Mouse (Mus musculus): ENCODE results near the gene Rdh9. TPM values are rescaled to one million over a fixed set of nuclear protein-coding genes. Genes with fewer than 3 reads are reported as not detected.

Rdh9 gene
- 71.6 TPM for polyA plus RNA-seq (2014; fragmentation: Illumina TruSeq; extraction: RNeasy Lipid Tissue Mini Kit (QIAGEN cat#74804); ENCODE audit: low read depth, low replicate concordance)

GRCm38 (mm10) chr10:127776011-127776410 lies at the start of gene Rdh9:
Rdh9 (plus strand) TSS chr10:127776386.

GRCm38 (mm10) chr10:127739083-127739660 lies 37.0 kb upstream of the Rdh9 start, which contains the start of gene Zbtb39:
Zbtb39 (plus strand) TSS chr10:127739538.

GRCm38 (mm10) chr10:127751548-127751947 lies 24.6 kb upstream of the Rdh9 start, which contains the start of gene Gpr182:
Gpr182 (minus strand) TSS chr10:127751732.

GRCm38 (mm10) chr10:127759181-127760110 lies 16.7 kb upstream of the Rdh9 start, which contains the start of the genes Rdh1 and Rdh16f1:
Rdh1 (plus strand) TSS chr10:127759721.
Rdh16f1 (plus strand) TSS chr10:127759787.

GRCm38 (mm10) chr10:127800891-127801290 lies 24.7 kb downstream of the Rdh9 start, which contains the start of gene Rdh16:
Rdh16 (plus strand) TSS chr10:127801152.

Other genes with a start within 250 kb of the Rdh9 start
- not detected for gene Nxph4, start 241.8 kb upstream of the Rdh9 start, polyA plus RNA-seq (2014; fragmentation: Illumina TruSeq; extraction: RNeasy Lipid Tissue Mini Kit (QIAGEN cat#74804); ENCODE audit: low read depth, low replicate concordance)
- gene Lrp1, start 155.2 kb upstream of the Rdh9 start, polyA plus RNA-seq (2014; fragmentation: Illumina TruSeq; extraction: RNeasy Lipid Tissue Mini Kit (QIAGEN cat#74804); ENCODE audit: low read depth, low replicate concordance), result 30.4 TPM
- 15.3 TPM for gene Stat6, start 133.4 kb upstream of the Rdh9 start, polyA plus RNA-seq (2014; fragmentation: Illumina TruSeq; extraction: RNeasy Lipid Tissue Mini Kit (QIAGEN cat#74804); ENCODE audit: low read depth, low replicate concordance)
- gene Nemp1, start 109.5 kb upstream of the Rdh9 start, polyA plus RNA-seq (2014; fragmentation: Illumina TruSeq; extraction: RNeasy Lipid Tissue Mini Kit (QIAGEN cat#74804); ENCODE audit: low read depth, low replicate concordance), result 4.2 TPM
- 1.2 TPM for gene Nab2, start 107.8 kb upstream of the Rdh9 start, polyA plus RNA-seq (2014; fragmentation: Illumina TruSeq; extraction: RNeasy Lipid Tissue Mini Kit (QIAGEN cat#74804); ENCODE audit: low read depth, low replicate concordance)
- not detected for gene Myo1a, start 71.2 kb upstream of the Rdh9 start, polyA plus RNA-seq (2014; fragmentation: Illumina TruSeq; extraction: RNeasy Lipid Tissue Mini Kit (QIAGEN cat#74804); ENCODE audit: low read depth, low replicate concordance)
- gene Tac2, start 51.9 kb upstream of the Rdh9 start, polyA plus RNA-seq (2014; fragmentation: Illumina TruSeq; extraction: RNeasy Lipid Tissue Mini Kit (QIAGEN cat#74804); ENCODE audit: low read depth, low replicate concordance), result not detected
- gene Zbtb39, start 36.8 kb upstream of the Rdh9 start, polyA plus RNA-seq (2014; fragmentation: Illumina TruSeq; extraction: RNeasy Lipid Tissue Mini Kit (QIAGEN cat#74804); ENCODE audit: low read depth, low replicate concordance), result 3.2 TPM
- 4.1 TPM for gene Gpr182, start 24.7 kb upstream of the Rdh9 start, polyA plus RNA-seq (2014; fragmentation: Illumina TruSeq; extraction: RNeasy Lipid Tissue Mini Kit (QIAGEN cat#74804); ENCODE audit: low read depth, low replicate concordance)
- gene Rdh1, start 16.7 kb upstream of the Rdh9 start, polyA plus RNA-seq (2014; fragmentation: Illumina TruSeq; extraction: RNeasy Lipid Tissue Mini Kit (QIAGEN cat#74804); ENCODE audit: low read depth, low replicate concordance), result 0.48 TPM
- gene Rdh16f1, start 16.6 kb upstream of the Rdh9 start, polyA plus RNA-seq (2014; fragmentation: Illumina TruSeq; extraction: RNeasy Lipid Tissue Mini Kit (QIAGEN cat#74804); ENCODE audit: low read depth, low replicate concordance), result 0.74 TPM
- 120 TPM for gene Rdh16, start 24.8 kb downstream of the Rdh9 start, polyA plus RNA-seq (2014; fragmentation: Illumina TruSeq; extraction: RNeasy Lipid Tissue Mini Kit (QIAGEN cat#74804); ENCODE audit: low read depth, low replicate concordance)
- not detected for gene Rdh19, start 73.5 kb downstream of the Rdh9 start, polyA plus RNA-seq (2014; fragmentation: Illumina TruSeq; extraction: RNeasy Lipid Tissue Mini Kit (QIAGEN cat#74804); ENCODE audit: low read depth, low replicate concordance)
- gene Rdh16f2, start 90.1 kb downstream of the Rdh9 start, polyA plus RNA-seq (2014; fragmentation: Illumina TruSeq; extraction: RNeasy Lipid Tissue Mini Kit (QIAGEN cat#74804); ENCODE audit: low read depth, low replicate concordance), result 138 TPM
- gene Rdh7, start 112.4 kb downstream of the Rdh9 start, polyA plus RNA-seq (2014; fragmentation: Illumina TruSeq; extraction: RNeasy Lipid Tissue Mini Kit (QIAGEN cat#74804); ENCODE audit: low read depth, low replicate concordance), result 595 TPM
- gene Sdr9c7, start 122.1 kb downstream of the Rdh9 start, polyA plus RNA-seq (2014; fragmentation: Illumina TruSeq; extraction: RNeasy Lipid Tissue Mini Kit (QIAGEN cat#74804); ENCODE audit: low read depth, low replicate concordance), result 27.0 TPM
- gene Hsd17b6, start 231.2 kb downstream of the Rdh9 start, polyA plus RNA-seq (2014; fragmentation: Illumina TruSeq; extraction: RNeasy Lipid Tissue Mini Kit (QIAGEN cat#74804); ENCODE audit: low read depth, low replicate concordance), result 319 TPM
- 4.3 TPM for gene Prim1, start 238.8 kb downstream of the Rdh9 start, polyA plus RNA-seq (2014; fragmentation: Illumina TruSeq; extraction: RNeasy Lipid Tissue Mini Kit (QIAGEN cat#74804); ENCODE audit: low read depth, low replicate concordance)

Data from liver, adult 10 weeks (tissue).